Mouse (Mus musculus) liver, embryonic 11.5 days (tissue): ENCODE data around the gene Slc16a1. TPM values are rescaled to one million over a fixed set of nuclear protein-coding genes. Genes with fewer than 3 reads are reported as not detected.

Source experiments
- ATAC-seq: fragments of 200-750 bp; cut with Nextera tagmentation; replicated peaks from 2 replicates; pipeline ENCODE4 v1.8.0; 2017; ENCODE audit warnings: moderate number of reproducible peaks, mild to moderate bottlenecking, moderate TSS enrichment, moderate library complexity; ENCODE audit not compliant: low FRiP score
- DNase-seq: peaks from one replicate; pipeline ENCODE4 v3.0.0-alpha.2; 2017; ENCODE audit warnings: low spot score
- H3K27ac ChIP-seq: fragments of 300-500 bp; sonication (generic); 2 replicates; pipeline ENCODE4 v1.5.1; 2014; ENCODE audit warnings: mild to moderate bottlenecking, low read depth, low read length, control low read depth
- H3K27me3 ChIP-seq: fragments of 300-500 bp; sonication (generic); replicated peaks from 2 replicates; pipeline ENCODE4 v1.6.1; 2014; ENCODE audit warnings: low read length, mixed read lengths; ENCODE audit not compliant: control insufficient read depth, insufficient read depth
- H3K36me3 ChIP-seq: fragments of 300-500 bp; sonication (generic); 2 replicates; pipeline ENCODE4 v1.6.1; 2014; ENCODE audit warnings: mild to moderate bottlenecking, low read length, moderate library complexity, mixed read lengths; ENCODE audit not compliant: control insufficient read depth, insufficient read depth
- H3K4me1 ChIP-seq: fragments of 300-500 bp; sonication (generic); replicated peaks from 2 replicates; pipeline ENCODE4 v1.6.1; 2014; ENCODE audit warnings: low read length, mixed read lengths; ENCODE audit not compliant: control insufficient read depth, insufficient read depth
- H3K4me2 ChIP-seq: fragments of 300-500 bp; sonication (generic); 2 replicates; pipeline ENCODE4 v1.6.1; 2014; ENCODE audit warnings: mild to moderate bottlenecking, control low read depth, moderate library complexity
- H3K4me3 ChIP-seq: fragments of 300-500 bp; sonication (generic); 2 replicates; pipeline ENCODE4 v1.5.1; 2014; ENCODE audit warnings: low read depth, low read length, control low read depth
- H3K9ac ChIP-seq: fragments of 300-500 bp; sonication (generic); 2 replicates; pipeline ENCODE4 v1.6.1; 2014; ENCODE audit warnings: low read depth, low read length, control low read depth
- H3K9me3 ChIP-seq: fragments of 300-500 bp; sonication (generic); 2 replicates; pipeline ENCODE4 v1.6.1; 2016; ENCODE audit warnings: low read length, inconsistent platforms, mixed read lengths; ENCODE audit not compliant: control insufficient read depth
- WGBS: fragments of 180-500 bp; shearing (Covaris S2); extraction: QIAGEN DNeasy Blood & Tissue Kit; methylation state at CpG from one replicate; pipeline ENCODE4 v1.1.7; 2014; 5-methylcytosine and 5-hydroxymethylcytosine counted together
- polyA plus RNA-seq: library from polyadenylated mRNA; unstranded; fragments of >200 nt; fragmentation: Nextera tagmentation; extraction: Ambion mirVana; gene quantifications from 2 replicates; pipeline ENCODE4 v1.2.1, GENCODE M21; 2014

Gene Slc16a1
- polyA plus RNA-seq, 1 experiment from 2014 or later = 92.2 TPM

DNA sequence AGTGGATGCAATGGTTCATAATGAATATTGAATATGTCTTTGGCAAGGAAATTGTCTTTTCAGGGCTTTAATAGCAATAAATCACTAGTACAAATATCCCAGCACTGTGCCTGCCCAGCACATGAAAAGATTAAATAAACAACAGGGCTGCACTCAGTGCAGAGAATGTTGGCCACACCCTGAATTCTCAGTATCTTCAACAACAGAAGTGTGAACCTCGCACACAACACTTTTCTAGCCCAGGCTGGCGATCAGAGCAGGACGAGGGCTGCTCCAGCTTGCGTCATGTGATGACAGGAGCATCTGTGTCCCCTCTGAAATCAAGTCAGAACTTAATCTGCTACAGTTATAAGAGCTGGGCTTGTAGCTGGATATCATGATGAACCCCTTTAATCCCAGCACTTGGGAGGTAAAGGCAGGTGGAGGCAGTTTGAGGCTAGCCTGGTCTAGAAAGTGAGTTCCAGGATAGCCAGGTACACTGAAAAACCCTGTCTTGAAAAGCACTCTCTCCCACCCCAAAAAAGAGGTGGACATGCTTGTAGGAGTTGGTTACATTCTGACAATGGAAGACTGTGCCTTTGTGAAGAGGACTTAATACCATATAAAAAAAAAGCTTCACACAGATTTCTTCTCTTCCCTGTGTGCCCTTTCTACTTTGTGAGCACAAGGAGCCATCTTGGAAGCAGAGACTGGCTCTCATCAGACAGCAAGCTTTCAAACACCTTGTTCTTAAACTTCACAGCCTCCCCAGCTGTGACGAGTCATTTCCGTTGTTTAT is 27.8 kb upstream of the Slc16a1 start:
- H3K9me3 ChIP-seq = no peaks in the 10 kb centered on the region
- H3K9ac ChIP-seq = no peak overlapping the region
- H3K4me1 ChIP-seq = no peaks in the 10 kb centered on the region
- H3K36me3 ChIP-seq = no peaks in the 10 kb centered on the region
- H3K4me3 ChIP-seq = no peak overlapping the region
- H3K27ac ChIP-seq = no peak overlapping the region
- no peaks in the 10 kb centered on the region for H3K27me3 ChIP-seq
- ATAC-seq (no peak), DNase-seq (no peak)
- no peak overlapping the region for H3K4me2 ChIP-seq
- WGBS = 71% methylated on average over 6 of the region's 6 CpGs

- Histone ChIP-seq H3K36me3 (no peaks in the 10 kb centered on the region), H3K27ac (no peak overlapping the region), H3K9ac (no peak overlapping the region), H3K9me3 (no peaks in the 10 kb centered on the region), H3K27me3 (no peaks in the 10 kb centered on the region), H3K4me3 (no peak overlapping the region), H3K4me2 (no peak overlapping the region), H3K4me1 (no peaks in the 10 kb centered on the region)
- 88% methylated on average over 3 of the region's 3 CpGs for WGBS
- no peak for DNase-seq
- ATAC-seq = no peak
These were observed 26.5 kb upstream of the Slc16a1 start for GRCm38 (mm10) chr3:104611951-104612350.

DNA sequence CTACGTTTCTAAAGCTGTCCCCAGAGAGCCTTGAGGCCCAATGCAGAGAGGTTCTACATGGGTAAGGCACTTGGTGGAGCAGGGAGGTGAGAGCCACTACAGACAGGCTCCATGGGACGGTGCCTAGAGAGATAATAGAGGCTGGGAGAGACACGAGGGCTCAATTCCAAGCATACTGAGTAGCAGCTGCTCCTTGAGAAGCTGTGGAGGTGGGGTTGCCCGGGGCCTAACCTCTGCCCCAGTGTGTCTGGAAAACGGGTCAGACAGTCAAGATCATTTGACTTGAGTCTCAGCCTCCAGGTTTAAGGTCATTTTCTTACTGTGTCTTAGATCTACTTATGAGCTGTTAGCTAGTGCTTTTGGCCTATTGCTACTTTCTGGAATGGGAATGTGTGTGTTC is 25.4 kb upstream of the Slc16a1 start:
- ATAC-seq (no peak), DNase-seq (no peak)
- Histone ChIP-seq H3K9ac (no peak overlapping the region), H3K4me2 (no peak overlapping the region), H3K4me1 (no peaks in the 10 kb centered on the region), H3K27ac (no peak overlapping the region), H3K36me3 (no peaks in the 10 kb centered on the region), H3K9me3 (no peaks in the 10 kb centered on the region), H3K4me3 (no peak overlapping the region), H3K27me3 (no peaks in the 10 kb centered on the region)
- WGBS = 63% methylated on average over 5 of the region's 5 CpGs

GRCm38 (mm10) chr3:104614081-104614480 is 24.4 kb upstream of the Slc16a1 start:
- Histone ChIP-seq H3K27me3 (no peaks in the 10 kb centered on the region), H3K36me3 (no peaks in the 10 kb centered on the region), H3K4me2 (no peak overlapping the region), H3K9ac (no peak overlapping the region), H3K27ac (no peak overlapping the region), H3K4me3 (no peak overlapping the region), H3K9me3 (no peaks in the 10 kb centered on the region), H3K4me1 (no peaks in the 10 kb centered on the region)
- DNase-seq (no peak), ATAC-seq (no peak)
- WGBS = 78% methylated on average over 1 of the region's 1 CpGs

GRCm38 (mm10) chr3:104615216-104615615 is 23.3 kb upstream of the Slc16a1 start:
- no peaks in the 10 kb centered on the region for H3K27me3 ChIP-seq
- H3K4me1 ChIP-seq = no peaks in the 10 kb centered on the region
- H3K4me2 ChIP-seq = no peak overlapping the region
- no peaks in the 10 kb centered on the region for H3K36me3 ChIP-seq
- no peak overlapping the region for H3K9ac ChIP-seq
- no peak overlapping the region for H3K4me3 ChIP-seq
- WGBS = 59% methylated on average over 2 of the region's 2 CpGs
- ATAC-seq (no peak), DNase-seq (no peak)
- H3K9me3 ChIP-seq = no peaks in the 10 kb centered on the region
- no peak overlapping the region for H3K27ac ChIP-seq

DNA sequence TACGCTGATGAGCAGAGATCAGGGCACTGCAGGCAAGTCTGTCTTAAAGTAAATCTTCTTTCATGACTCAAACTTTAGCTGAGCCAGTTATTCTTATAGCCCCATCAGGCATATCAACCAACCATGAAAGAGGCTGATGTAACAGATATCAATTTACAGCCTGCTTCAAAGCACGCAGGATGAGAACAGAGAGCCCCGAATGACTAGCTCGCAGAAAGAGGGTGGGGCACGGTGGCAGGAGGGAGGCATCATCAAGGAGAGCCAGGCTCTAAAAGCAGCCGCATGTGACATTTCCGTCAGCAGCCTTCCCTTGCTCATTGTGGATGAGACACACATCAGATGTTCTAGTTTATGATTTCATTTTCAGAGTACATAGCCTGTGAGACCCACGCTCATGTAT is 22.3 kb upstream of the Slc16a1 start:
- no peaks in the 10 kb centered on the region for H3K4me1 ChIP-seq
- no peak overlapping the region for H3K4me3 ChIP-seq
- H3K9me3 ChIP-seq = no peaks in the 10 kb centered on the region
- H3K27me3 ChIP-seq = no peaks in the 10 kb centered on the region
- no peak overlapping the region for H3K9ac ChIP-seq
- DNase-seq (no peak), ATAC-seq (no peak)
- H3K4me2 ChIP-seq = no peak overlapping the region
- WGBS = 55% methylated on average over 8 of the region's 8 CpGs
- no peak overlapping the region for H3K27ac ChIP-seq
- no peaks in the 10 kb centered on the region for H3K36me3 ChIP-seq

DNA sequence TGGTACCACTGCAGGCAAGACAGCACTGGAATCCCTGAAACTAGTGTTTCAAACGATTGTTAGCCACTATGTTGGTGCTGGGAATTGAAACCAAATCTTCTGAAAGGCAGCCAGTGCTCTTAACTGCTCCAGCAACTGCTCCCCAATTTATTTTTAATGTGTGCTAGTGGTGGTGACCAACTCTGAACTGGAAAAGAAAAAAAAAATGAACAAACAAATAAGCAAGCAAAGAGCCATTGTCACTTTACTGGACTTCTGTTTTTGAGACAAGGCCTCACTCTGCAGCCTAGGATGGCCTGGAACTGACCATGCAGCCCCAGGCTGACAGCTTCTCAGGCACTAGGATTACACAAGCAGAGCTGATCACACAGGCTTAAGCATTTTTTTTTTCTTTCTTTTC is 16.6 kb upstream of the Slc16a1 start:
- H3K36me3 ChIP-seq = no peaks in the 10 kb centered on the region
- no peaks in the 10 kb centered on the region for H3K9me3 ChIP-seq
- WGBS = 69% methylated on average over 1 of the region's 1 CpGs
- H3K27ac ChIP-seq = no peak overlapping the region
- no peak overlapping the region for H3K4me3 ChIP-seq
- H3K4me2 ChIP-seq = no peak overlapping the region
- H3K27me3 ChIP-seq = no peaks in the 10 kb centered on the region
- ATAC-seq (no peak), DNase-seq (no peak)
- no peaks in the 10 kb centered on the region for H3K4me1 ChIP-seq
- no peak overlapping the region for H3K9ac ChIP-seq

- Histone ChIP-seq H3K27me3 (no peaks in the 10 kb centered on the region), H3K9me3 (no peaks in the 10 kb centered on the region), H3K36me3 (no peaks in the 10 kb centered on the region), H3K4me1 (no peaks in the 10 kb centered on the region), H3K4me3 (no peak overlapping the region), H3K4me2 (no peak overlapping the region), H3K27ac (no peak overlapping the region), H3K9ac (no peak overlapping the region)
- DNase-seq = no peak
- 78% methylated on average over 2 of the region's 2 CpGs for WGBS
- no peak for ATAC-seq
These were observed 8.7 kb upstream of the Slc16a1 start for GRCm38 (mm10) chr3:104629810-104630209.

DNA sequence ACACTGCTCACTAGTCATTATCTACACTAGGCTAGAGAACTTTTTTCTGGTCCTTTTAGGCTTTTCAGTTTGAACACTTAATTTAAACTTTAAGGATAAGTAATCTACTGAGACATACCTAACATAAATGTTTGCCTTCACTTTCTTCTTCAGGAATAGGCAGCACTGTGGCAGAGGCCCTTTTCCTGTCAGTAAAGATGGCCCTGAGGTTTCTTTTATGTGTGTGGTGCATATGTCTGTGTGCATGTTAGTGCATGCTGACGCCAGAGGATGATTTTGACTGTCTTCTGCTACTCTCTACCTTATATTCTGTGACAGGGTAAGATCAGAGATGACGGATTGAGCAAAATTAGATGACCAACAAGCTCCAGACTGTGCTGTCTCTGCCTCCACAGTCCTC is 7.5 kb upstream of the Slc16a1 start:
- no peaks in the 10 kb centered on the region for H3K9me3 ChIP-seq
- H3K27me3 ChIP-seq = no peaks in the 10 kb centered on the region
- no peaks in the 10 kb centered on the region for H3K36me3 ChIP-seq
- no peak overlapping the region for H3K4me2 ChIP-seq
- H3K4me3 ChIP-seq = no peak overlapping the region
- no peak overlapping the region for H3K27ac ChIP-seq
- ATAC-seq = no peak
- no peaks in the 10 kb centered on the region for H3K4me1 ChIP-seq
- 91% methylated on average over 2 of the region's 2 CpGs for WGBS
- no peak for DNase-seq
- no peak overlapping the region for H3K9ac ChIP-seq
